Mouse (Mus musculus) gastrocnemius, postnatal 10 days (tissue): ENCODE data around the gene Cmtm1. TPM values are rescaled to one million over a fixed set of nuclear protein-coding genes. Genes with fewer than 3 reads are reported as not detected.
"Not testable (repeated sequence)": the region's sequence is repeated elsewhere in the genome, so short reads cannot be mapped to it uniquely, and the experiment has no call there.

ENCODE experiments used
- DNase-seq: peaks from one replicate; pipeline ENCODE4 v3.0.0; 2021; ENCODE audit warnings: mixed read lengths
- long read RNA-seq, 2 experiments: library from polyadenylated mRNA; stranded (forward); transcript quantifications; one replicate each; pipeline ENCODE4 v2.0.0; 2021
- total RNA-seq, 2 experiments: library from RNA; stranded (reverse); gene quantifications; 2 replicates each; pipeline ENCODE4 v1.2.3; 2021

The Cmtm1 gene
- total RNA-seq, result not detected
- long read RNA-seq, experiment 1, result 0 reads
- long read RNA-seq, experiment 2, result 0 reads

DNA sequence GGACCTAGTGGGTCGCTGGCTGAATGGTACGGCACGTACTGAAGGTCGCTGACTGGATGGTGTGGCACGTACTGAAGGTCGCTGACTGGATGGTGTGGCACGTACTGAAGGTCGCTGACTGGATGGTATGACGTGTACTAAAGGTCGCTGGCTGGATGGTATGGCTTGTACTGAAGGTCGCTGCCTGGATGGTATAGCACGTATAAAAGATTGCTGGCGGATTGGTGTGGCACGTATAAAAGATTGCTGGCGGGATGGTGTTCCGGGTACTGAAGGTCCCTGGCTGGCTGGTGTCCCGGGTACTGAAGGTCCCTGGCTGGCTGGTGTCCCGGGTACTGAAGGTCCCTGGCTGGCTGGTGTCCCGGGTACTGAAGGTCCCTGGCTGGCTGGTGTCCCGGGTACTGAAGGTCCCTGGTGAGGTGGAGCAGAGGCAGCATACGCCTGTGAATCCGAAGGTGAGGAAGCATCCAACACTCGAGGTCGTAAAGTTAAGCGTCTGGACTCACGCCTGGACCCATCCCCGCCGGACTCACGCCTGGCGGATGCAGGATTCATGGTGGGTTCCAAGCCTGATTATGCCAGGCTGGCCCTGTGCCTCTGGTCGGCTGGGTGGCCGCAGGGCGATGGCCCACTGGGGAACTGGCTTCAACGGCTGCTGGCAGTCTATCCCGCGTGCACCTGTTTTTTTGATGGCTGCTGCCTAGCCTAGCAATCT is at the start of gene Cmtm1, which contains the start of gene Gm45711:
Cmtm1 (minus strand) TSS at position 705 of the 715 bp plus-strand sequence.
Gm45711 (minus strand) TSS at position 641 of the 715 bp plus-strand sequence.
- DNase-seq, result peak; percentile 63

DNA sequence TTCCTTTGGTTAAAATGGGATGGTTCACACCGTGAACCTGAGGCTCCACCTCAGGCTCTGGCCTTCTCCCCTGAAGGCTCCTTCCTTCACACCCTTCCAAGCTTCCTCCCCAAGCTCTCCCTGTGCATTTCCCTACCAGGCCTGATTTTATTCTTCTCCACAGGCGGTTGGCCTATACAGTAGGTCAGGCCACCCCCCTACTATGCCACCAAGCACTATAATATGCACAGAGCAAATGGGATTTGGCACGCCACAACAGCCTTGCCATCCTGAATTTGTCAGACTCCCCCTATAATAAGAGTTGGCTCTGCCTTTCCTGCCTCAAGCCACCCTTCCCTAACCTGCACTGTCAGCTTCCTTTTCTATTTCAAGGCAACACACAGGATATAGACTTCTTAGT is 48.7 kb upstream of the Cmtm1 start:
- no peak for DNase-seq

DNA sequence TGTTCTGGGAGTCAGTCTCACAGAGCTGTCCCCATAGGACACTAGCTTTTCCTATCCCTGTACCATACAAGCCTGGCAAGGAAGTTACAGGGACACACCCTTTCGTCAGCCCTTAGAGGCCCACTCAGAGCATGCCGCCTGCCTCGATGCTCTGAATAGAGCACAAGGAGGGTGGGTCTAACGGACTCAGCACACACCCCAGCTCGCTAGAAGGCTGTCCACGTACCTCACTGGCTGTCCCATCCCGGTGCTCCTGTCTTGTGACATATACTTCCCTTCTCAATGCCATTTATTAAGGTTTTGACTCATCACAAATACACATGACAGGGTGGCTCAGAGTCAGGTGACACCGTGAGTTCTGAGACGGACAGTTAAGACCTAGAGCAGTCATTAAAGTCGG is 44.6 kb upstream of the Cmtm1 start:
- no peak for DNase-seq

DNA sequence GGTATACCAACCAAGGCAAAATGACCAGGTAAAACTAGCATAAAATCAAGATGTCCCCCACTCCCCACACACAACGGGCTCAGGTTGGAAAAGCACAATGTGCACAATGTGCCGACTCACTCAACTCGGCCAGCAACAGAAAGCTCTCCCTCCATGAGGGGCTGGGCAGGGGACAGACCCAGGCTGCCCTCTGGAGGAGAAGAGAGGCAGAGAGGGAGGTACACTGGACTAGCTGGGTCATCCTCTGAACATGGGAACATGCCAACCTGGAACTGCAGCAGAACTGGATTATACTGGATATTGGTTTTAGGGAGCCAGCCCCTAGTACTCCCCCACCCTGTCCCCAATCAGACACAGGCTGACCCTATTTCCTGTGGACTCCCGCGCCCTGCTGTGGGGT is 43.2 kb upstream of the Cmtm1 start:
- no peak for DNase-seq

DNA sequence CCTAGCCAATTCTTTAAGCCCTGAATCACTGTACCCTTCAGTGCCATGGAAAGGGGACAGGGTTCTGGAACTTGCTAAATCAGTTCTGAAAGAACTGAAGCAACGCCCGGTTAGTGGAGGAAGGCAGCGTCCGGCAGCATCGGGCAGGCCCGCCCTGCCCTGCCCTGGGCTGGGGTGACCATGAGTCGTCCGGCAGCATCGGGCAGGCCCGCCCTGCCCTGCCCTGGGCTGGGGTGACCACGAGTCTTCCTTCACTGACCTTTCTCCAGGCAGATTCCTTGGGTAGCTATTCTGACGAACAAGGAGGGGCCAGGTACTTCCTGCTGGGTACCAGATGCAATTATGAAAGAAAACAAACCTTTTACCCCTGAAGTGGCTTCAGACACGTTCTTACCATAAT is 40.1 kb upstream of the Cmtm1 start:
- no peak for DNase-seq

DNA sequence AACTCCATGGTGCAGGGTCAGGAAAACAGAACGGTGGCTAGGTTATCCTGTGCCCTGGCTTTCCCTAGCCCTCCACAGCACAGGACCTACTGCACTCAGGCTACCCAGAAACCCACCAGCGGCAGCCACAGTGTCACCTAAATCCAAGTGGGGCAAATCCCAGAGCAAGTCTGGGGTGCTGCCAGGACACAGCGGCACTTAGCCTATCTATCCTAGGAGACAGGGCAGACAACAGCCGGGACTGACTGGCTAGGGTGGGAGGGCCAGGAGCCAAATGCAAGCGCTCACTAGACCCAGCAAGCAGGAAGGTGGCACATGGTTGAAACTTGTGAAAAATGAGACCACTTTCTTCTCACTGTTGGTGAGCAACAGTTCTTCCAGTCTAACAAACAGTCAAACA is 39.0 kb upstream of the Cmtm1 start:
- DNase-seq, result no peak

DNA sequence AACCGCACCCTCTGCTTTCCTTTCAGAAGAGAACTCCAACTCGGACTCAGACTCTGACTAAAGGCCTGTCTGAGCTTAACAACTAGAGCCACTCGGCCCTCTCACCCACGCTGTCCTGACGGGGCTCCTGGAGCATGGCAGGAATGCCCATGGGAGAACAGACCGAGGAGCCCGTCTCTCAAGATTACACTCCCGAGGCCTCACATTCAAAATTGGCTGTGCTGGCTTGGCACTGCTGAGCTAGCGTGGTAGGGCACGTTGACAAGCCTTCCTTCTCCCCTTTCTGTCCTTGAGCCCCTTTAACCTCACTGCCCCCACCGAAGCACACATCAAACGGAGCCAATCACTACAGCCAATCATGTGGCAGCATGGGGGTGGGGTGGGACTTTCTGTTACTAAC is 36.8 kb upstream of the Cmtm1 start:
- no peak for DNase-seq

DNA sequence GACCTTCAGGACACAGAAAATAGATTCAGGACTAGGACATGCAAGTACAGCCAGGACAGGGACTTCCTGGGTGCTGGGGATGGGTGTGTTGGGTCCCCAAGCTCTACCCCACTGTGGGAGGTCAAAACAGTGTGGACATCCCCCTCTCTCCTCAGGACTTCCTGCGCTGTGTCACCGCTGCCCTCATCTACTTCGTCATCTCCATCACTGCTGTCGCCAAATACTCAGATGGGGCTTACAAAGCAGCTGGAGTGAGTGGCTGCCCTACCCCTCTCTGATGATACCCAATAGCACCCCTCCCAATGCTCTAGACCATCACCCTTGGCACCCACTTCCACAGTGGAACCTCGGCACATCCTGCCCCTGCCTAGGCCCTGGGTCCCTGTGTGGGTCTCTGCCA is 34.7 kb upstream of the Cmtm1 start:
- DNase-seq, result no peak

DNA sequence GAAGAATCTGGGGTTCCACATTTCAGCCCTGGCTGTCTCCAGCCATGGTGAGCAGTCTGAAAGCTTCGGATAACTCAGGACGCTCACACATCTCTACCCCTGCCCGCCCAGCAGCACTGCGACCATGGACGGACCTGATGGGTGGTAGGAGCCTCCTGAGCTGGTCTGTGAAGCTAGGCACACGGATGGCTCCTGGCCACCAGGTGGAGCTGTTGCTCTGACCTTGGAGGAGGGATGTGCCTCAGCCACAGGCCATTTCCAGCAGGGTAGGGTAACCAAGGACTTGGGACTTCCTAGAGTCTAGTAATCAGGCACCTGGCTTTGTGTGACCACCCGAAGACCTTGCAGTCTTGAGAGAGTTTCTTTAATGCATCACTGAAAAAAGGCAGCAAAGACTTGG is 34.0 kb upstream of the Cmtm1 start:
- DNase-seq, result peak; percentile 93

DNA sequence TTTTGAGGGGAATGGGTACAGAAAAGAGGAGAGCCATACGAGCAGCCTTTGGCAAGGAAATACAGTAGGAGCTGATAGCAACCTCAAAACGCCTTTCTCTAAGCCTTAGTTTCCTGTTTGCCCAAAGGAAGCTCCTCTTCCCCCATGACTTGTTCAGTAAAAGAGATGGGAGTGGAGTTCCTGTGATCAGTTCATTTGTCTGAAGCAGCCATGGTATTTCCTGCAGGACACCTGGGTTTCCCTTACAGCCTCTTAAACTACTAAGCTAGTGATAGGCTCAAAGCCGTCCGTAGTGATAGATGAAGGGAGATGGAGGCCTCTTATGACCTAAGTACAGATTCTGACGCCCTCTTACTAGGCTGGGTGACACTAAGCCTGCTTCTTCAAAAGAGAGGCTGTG is 32.5 kb upstream of the Cmtm1 start:
- DNase-seq, result no peak

DNA sequence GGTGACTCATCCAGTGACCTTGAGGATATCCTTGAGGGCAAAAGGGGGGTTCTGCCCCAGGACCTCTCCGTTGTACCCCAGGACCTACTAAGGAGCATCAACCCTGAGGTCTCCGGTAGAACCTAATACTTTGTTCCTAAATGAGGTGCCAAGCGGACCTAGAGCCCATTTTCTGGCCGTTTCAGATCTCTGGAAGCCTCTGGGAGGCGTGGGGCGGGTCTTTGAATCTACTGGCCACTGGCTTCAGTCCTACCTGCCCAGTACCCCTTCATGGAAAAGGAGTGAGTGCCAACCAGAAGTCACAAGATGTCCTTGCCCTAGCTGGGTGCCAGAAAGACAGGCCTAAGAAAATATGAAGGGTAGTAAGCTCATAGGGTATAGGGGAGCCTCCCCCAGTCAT is 31.7 kb upstream of the Cmtm1 start:
- DNase-seq, result no peak

DNA sequence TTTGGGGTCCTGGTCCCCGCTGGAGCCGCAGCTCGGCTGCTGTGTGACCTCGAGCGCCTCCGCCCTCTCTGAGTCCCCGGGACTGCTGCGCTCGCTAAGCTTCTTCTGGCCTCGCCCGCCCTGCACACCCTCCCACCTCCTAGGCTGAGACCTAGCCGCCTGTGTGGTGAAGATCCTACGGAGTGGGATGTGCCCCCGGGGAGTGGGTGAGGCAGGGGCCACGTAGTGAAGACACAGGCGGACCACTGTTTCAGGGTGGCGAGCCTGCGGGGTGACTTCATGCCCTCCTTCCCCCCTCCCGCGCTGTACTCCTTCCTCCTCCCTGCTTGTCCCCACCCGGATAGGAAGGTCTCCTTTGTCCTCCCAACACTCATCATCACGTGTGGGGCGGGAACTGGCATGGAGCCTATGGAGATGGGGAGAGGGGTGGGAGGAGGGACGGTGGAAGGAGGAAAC is 31.2 kb upstream of the Cmtm1 start:
- peak; percentile 78 for DNase-seq

DNA sequence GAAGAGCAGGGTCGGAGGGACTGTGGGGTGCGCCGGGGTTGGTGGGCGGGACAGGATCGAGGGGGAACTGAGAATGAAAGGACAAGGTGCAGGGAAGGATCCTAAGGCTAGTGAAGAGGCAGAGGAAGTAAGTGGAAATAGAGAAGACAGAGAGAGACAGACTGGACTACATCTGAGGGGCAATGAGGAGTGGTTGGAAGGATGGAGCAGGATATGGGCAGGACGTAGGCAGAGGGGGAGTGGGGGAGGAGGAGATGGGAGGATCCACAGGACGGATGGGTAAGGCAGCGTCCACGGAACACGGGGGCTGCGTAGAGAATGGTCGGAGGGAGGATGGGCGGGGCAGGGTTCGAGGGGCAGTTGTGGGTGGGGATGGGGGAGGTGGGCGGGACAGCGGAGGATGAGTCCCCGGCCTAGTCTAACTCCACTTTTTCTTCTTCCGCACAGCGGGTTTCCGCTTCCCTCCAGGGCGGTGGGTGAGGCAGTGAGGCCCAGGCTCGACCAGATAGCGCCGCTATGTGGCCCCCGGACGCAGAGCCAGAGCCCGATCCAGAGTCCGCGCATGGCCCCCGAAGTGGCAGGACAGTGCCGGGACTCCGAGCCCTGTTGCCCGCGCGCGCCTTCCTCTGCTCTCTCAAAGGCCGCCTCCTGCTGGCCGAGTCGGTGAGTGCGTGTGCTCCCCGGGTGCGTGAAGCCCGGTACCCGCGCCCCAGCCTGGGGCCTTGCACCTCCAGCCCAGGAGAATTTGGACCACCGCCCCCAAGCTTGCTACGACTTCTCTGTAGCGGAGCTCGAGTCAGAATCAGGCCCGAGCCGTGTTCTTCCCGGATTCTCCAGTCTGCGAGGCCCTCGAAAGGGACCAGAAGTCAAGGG is 30.5 kb upstream of the Cmtm1 start:
- DNase-seq, result peak; percentile 80

DNA sequence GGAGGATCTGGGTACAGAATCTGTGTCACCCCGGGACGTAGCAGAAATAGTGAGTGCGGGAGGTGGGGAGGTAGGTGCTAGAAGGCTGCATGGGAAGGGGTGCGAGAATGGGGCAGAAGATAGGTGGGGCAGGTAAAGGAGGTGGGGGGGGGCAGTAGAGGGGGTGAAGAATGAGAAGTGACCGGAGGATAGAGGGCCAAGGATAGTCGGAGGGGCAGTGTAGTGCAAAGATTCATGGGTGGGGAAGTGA is 30.0 kb upstream of the Cmtm1 start:
- no peak for DNase-seq

DNA sequence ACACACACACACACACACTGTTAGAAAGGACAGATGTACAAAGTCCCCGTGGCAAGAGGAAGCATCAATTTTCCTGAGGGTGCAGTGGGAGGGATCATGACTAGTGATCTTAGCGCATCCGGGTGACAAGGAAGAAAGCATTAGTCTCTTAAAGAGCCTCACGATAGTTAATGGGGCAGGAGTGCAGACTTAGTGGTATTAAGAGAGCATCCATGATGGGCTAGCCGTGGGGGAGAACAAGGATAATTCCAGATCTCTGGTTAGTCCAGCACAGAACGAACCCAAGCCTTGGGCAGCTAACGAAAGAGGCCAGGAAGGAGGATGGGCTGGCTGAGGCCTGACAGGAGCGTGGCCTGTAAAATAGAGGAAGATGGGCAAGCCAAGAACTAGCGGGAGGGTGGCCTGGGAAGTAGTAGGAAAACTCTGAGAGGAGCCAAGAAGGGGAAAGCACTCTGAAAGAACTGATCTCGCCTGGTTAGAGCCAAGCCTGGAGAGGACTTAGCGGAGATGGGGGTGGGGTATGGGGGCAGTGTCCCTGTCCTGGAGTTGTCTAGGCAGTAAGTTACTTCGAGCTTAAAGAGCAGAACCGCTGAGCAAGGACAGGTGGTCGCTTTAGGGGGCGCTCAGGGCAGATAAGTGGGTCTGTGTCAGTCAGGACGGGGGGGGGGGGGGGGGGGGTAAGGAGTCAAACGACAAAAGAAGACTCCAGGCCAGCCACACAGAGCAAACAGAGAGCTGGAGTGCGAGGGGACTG is 29.5 kb upstream of the Cmtm1 start, which contains the start of gene Cmtm3:
Cmtm3 (plus strand) TSS at position 182 of the 754 bp plus-strand sequence.
- DNase-seq, result no peak

DNA sequence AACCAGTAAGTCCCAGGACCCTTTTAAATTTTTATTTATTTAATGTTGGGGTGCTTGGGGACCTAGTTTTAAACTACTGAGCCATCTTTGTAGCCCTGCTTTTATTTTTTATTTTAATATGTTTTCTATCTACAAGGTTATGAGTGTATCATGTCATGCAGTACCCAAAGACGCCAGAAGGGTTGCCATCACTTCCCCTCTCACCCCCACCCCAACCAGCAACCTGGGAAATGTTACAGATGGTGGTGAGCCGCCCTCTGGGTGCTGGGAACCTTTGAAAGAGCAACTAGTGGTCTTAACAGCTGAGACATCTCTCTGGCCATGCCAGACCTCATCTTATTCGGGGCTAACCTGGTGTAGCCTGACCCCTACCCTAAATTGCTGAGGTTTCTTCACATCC is 27.9 kb upstream of the Cmtm1 start:
- no peak for DNase-seq

DNA sequence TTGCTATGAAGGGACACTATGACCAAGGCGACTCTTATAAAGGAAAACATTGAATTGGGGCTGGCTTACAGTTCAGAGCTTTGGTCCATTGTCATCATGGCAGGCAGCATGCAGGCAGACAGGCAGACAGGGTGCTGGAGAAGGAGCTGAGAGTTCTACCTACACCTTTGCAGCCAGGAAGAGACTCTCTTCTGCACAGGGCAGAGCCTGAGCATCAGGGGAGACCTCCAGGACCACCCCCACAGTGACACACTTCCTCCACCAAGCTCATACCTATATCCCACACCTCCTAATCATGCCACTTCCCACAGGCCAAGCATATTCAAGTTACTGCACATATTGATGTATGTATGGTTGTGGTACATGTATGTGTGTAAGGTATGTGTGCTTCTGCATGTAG is 26.9 kb upstream of the Cmtm1 start:
- DNase-seq, result no peak

DNA sequence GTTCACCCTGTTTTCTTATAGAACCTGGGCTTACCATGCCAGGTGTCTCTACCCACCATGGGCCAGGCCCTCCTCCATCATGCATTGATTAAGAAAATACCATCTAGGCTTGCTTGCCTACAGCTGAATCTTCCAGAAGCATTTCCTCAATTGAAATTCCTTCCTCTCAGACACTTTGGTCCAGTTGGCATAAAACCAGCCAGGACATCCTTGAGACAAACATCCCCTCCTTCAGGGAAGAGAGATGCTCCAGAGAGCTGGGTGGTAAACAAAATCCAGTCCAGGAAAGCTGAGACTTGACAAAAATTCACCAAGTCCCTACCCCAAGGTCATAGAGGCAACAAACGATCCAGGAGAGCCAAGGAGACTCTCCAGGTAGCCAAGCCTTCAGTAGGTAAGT is 24.3 kb upstream of the Cmtm1 start:
- no peak for DNase-seq

DNA sequence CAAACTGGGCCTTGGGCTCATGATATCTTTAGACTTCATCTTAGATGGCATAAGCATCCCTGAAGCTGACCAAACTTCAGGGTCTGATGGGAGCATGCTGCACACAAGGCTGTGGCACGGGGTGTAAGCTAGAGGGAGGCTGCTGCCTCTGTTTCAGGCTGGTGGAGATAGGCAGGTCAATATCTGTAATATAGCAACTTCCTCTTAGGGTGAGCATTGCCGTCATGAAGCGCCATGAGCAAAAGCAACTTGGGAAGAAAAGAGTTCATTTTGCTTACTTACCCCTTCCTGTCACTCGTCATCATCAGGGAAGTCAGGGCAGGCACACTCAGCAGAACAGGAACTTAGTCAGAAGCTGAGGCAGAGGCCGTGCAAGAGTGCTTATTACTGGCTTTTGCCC is 23.8 kb upstream of the Cmtm1 start:
- no peak for DNase-seq

DNA sequence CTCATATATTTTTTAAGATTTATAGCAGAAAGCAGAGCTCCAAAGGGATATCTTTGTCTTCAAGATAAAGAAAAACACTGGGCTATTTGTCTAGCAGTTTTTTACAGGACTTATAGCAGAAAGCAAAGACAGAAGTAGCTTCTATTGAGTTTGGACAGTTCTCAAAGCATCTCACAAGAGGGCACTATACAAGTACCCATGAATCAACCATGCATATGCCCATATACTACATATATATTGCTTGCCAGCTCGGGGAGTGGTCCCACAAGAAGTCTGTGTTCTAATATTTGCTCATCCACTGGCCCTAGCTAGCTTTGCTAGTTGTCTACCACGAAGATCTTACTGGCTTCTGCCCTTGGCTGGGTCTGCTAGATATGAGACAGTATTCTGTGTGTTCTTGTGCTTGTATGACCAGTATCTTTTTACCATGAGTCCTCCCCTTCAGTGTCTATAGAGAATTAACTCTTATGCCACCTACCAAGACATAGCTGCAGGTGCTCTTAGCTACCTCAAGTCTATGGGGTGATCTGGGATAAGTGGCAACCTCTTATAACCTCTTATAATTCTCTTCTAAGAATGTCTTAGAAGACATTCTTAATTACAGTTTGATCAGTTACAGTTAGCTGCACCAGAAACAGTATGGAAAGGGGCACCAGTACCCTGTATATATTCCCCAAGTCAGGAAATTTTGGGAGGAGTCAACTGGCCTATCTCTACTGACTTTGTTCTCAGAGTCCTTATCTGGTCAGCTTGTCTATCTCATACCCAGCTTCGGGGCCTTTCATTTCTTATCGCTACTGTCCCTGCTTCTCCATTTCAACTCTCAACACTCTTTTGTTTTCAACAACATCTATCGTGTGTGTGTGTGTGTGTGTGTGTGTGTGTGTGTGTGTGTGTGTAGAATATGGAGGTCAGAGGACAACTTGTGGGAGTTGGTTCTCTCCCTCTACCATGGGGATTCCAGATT is 23.0 kb upstream of the Cmtm1 start:
- DNase-seq, result no peak

DNA sequence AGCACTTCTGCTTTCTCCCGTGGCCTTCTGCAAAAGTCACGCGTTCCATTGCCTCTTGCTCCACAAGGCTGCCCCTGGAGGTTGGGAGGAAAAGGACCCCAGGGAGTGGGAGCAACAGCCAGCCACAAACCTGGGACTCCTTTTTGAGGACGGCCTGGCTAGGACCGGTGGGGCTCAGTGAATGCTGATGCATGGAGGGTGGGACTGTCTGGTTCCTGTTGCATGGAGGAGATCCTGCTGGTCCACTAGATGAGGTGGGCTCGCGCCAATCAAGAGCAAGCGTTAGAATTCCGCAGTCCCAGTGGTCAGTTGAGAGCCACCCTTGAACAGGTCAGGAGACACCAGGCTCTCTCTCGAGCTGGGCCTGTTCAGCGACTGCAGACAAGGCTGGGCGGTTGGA is 12.0 kb upstream of the Cmtm1 start, which contains the start of gene Cmtm2b:
Cmtm2b (plus strand) TSS at position 301 of the 400 bp plus-strand sequence.
- not testable (repeated sequence) for DNase-seq

DNA sequence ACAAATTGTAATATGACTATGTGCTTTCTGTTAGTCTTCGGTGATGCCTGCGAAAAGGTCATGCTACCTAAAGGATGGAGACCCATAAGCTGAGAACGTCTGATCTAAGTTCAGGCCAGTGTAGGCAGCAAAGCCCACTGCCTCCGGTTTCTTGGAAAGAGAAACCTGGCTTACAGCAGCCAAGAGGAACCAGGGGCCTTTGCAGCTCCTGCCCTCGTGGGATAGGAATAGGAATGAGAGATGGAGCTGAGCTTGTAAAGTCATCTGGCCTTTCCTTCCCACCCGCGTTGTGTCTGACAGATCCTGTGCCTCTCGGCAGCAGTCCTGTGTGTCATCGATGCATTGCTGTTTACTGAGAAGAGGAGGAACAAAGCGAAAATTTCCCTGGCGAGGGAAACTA is 11.3 kb upstream of the Cmtm1 start, which contains the start of gene Gm11020:
Gm11020 (plus strand) TSS at position 301 of the 400 bp plus-strand sequence.
- DNase-seq, result not testable (repeated sequence)
